Mouse (Mus musculus): Measurements from ENCODE around the gene Agbl4.

DNA sequence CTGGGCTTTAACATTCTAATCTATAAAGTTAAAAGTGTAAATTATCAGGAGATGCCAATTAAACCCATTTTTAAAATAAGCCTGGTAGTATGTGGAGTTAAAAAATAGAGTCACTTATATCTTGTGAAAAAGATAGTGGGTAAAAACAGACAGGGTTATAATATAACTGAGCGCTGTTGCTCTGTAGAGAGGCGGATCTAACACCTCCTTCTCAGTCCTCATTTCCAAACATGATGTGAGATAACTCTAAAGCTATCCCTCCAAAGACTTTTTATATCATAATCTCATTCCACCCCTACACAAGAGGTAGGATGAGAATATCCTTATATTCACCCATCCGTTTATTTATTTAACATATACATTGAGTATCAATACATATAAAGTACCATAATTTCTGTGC lies 669.9 kb downstream of the Agbl4 start:
- TF ChIP-seq CTCF (IDR thresholded peaks at IDR 0.05; ENCODE audit: control insufficient read depth, insufficient read depth, insufficient read length) (no peak), USF1 (IDR thresholded peaks at IDR 0.05; ENCODE audit: low read depth) (no peak)

Data from C2C12 (cell line).